Mouse (Mus musculus): ENCODE measurements around the gene Dpp9. TPM values are rescaled to one million over a fixed set of nuclear protein-coding genes. Genes with fewer than 3 reads are reported as not detected.

The Dpp9 gene
- polyA plus RNA-seq, 1 experiment from 2014 or later = 50.6 TPM

DNA sequence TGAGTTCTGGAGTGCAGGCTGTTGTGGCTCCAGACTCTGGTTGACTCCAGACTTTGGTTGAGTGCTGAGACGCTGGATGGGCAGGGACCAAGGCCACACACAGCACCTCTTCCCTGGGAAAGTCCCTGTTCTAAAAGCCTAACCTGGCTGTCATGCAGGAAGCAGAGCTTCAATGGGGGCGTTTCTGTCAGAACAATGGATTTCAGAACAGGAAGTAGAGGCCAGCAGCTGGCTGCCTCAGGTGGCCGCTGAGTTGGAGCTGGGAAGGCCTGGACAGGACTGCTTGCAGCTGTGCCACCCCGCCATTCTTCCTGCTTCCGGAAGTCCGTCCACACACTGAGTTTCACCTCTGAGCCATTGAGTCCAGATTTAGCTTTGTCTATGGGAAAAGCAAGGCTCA is 48.9 kb downstream of the Dpp9 start:
- Histone ChIP-seq H3K27ac (ENCODE audit: low read depth, low read length) (peak overlapping the region; percentile 25; the same call in 1 of the 2 replicates), H3K27me3 (ENCODE audit: control insufficient read depth, insufficient read depth, low read length) (no peaks in the 10 kb centered on the region), H3K9ac (ENCODE audit: low read length) (no peak overlapping the region), H3K4me1 (replicated peaks; ENCODE audit: control insufficient read depth, insufficient read depth, low read length) (peaks cover 8% of the 10 kb centered on the region; the same call in 1 of the 2 replicates), H3K9me3 (ENCODE audit: control insufficient read depth, low read length) (no peaks in the 10 kb centered on the region), H3K36me3 (ENCODE audit: control insufficient read depth, insufficient read depth, low read length) (no peaks in the 10 kb centered on the region), H3K4me3 (ENCODE audit: low read depth, low read length) (no peak overlapping the region), H3K4me2 (ENCODE audit: low read depth, low read length, severe bottlenecking) (no peak overlapping the region)
- no peak for DNase-seq (ENCODE audit: low spot score)
- WGBS = 69% methylated on average over 6 of the region's 6 CpGs
- no peak for ATAC-seq (replicated peaks; ENCODE audit: low FRiP score)

- no peak for DNase-seq (ENCODE audit: low spot score)
- 0 out of 2 replicates have a peak overlapping the region, but pooled peaks have one; percentile 3 for H3K27ac ChIP-seq (ENCODE audit: low read depth, low read length)
These were observed 53.0 kb downstream of the Dpp9 start for GRCm38 (mm10) chr17:56165671-56166070.

DNA sequence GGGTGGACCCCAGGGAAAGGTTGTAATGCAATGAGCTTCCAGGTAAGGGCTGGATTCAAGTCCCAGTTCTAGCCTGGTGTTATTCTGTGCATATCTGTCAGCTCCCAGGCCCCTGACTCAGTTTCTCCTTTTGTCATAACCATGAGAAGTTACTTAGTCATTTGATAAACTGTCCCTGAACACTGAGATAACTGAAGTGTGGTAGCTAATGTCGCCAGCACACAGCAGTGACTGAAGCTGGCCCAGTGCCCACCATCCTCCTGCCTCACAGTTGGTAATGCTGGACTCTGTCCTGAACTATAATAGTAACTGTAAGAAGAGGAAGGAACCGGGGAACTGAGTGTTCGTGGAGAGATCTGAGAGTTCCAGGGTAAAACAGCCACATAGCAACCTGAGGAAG is 54.2 kb downstream of the Dpp9 start:
- no peak overlapping the region for H3K4me3 ChIP-seq (ENCODE audit: low read depth, low read length)
- no peaks in the 10 kb centered on the region for H3K9me3 ChIP-seq (ENCODE audit: control insufficient read depth, low read length)
- H3K27ac ChIP-seq (ENCODE audit: low read depth, low read length) = no peak overlapping the region
- no peak overlapping the region for H3K9ac ChIP-seq (ENCODE audit: low read length)
- ATAC-seq (replicated peaks; ENCODE audit: low FRiP score) (no peak), DNase-seq (ENCODE audit: low spot score) (no peak)
- peaks cover 10% of the 10 kb centered on the region; the same call in 1 of the 2 replicates for H3K4me1 ChIP-seq (replicated peaks; ENCODE audit: control insufficient read depth, insufficient read depth, low read length)
- H3K4me2 ChIP-seq (ENCODE audit: low read depth, low read length, severe bottlenecking) = no peak overlapping the region
- 78% methylated on average over 3 of the region's 3 CpGs for WGBS
- no peaks in the 10 kb centered on the region for H3K36me3 ChIP-seq (ENCODE audit: control insufficient read depth, insufficient read depth, low read length)
- peaks cover 3% of the 10 kb centered on the region; the same call in 1 of the 2 replicates for H3K27me3 ChIP-seq (ENCODE audit: control insufficient read depth, insufficient read depth, low read length)

More at GRCm38 (mm10) chr17:56165671-56166070, 53.0 kb downstream of the Dpp9 start:
- Histone ChIP-seq H3K4me3 (ENCODE audit: low read depth, low read length) (no peak overlapping the region), H3K27me3 (ENCODE audit: control insufficient read depth, insufficient read depth, low read length) (peaks cover 3% of the 10 kb centered on the region; the same call in 1 of the 2 replicates), H3K4me2 (ENCODE audit: low read depth, low read length, severe bottlenecking) (no peak overlapping the region), H3K36me3 (ENCODE audit: control insufficient read depth, insufficient read depth, low read length) (no peaks in the 10 kb centered on the region), H3K4me1 (replicated peaks; ENCODE audit: control insufficient read depth, insufficient read depth, low read length) (peaks cover 16% of the 10 kb centered on the region), H3K9ac (ENCODE audit: low read length) (no peak overlapping the region), H3K9me3 (ENCODE audit: control insufficient read depth, low read length) (no peaks in the 10 kb centered on the region)
- no peak for ATAC-seq (replicated peaks; ENCODE audit: low FRiP score)
- WGBS = 75% methylated on average over 11 of the region's 11 CpGs

DNA sequence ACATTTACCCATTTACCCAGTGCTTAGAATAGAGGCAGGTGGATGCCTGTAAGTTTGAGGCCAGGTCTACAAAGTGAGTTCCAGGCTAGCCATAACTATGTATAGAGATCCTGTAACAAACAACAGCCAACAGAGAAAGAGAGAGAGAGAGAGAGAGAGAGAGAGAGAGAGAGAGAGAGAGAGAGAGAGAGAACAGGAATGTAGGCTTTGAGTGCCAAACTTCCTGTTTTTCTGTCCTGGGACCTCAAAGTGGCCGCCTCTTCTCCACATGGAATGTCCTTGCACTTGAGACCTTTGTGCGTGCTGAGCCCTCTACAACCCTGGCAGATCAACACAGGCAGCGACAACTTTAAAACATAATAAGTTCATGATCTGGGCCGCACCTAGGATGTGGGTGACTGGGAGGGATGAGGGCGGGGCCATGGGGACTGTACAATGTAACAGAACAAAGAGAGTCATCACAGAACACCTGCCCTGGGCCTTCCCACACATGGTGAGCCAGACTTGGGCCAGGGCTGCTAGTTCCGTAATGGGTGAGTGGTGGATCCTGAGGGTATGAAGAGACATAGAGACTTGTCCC is 55.1 kb downstream of the Dpp9 start:
- no peaks in the 10 kb centered on the region for H3K36me3 ChIP-seq (ENCODE audit: control insufficient read depth, insufficient read depth, low read length)
- no peaks in the 10 kb centered on the region for H3K9me3 ChIP-seq (ENCODE audit: control insufficient read depth, low read length)
- DNase-seq (ENCODE audit: low spot score) = no peak
- H3K27ac ChIP-seq (ENCODE audit: low read depth, low read length) = no peak overlapping the region
- no peak for ATAC-seq (replicated peaks; ENCODE audit: low FRiP score)
- H3K4me1 ChIP-seq (replicated peaks; ENCODE audit: control insufficient read depth, insufficient read depth, low read length) = peaks cover 10% of the 10 kb centered on the region; the same call in 1 of the 2 replicates
- 84% methylated on average over 6 of the region's 6 CpGs for WGBS
- H3K27me3 ChIP-seq (ENCODE audit: control insufficient read depth, insufficient read depth, low read length) = peaks cover 3% of the 10 kb centered on the region; the same call in 1 of the 2 replicates
- no peak overlapping the region for H3K9ac ChIP-seq (ENCODE audit: low read length)
- no peak overlapping the region for H3K4me2 ChIP-seq (ENCODE audit: low read depth, low read length, severe bottlenecking)
- no peak overlapping the region for H3K4me3 ChIP-seq (ENCODE audit: low read depth, low read length)

DNA sequence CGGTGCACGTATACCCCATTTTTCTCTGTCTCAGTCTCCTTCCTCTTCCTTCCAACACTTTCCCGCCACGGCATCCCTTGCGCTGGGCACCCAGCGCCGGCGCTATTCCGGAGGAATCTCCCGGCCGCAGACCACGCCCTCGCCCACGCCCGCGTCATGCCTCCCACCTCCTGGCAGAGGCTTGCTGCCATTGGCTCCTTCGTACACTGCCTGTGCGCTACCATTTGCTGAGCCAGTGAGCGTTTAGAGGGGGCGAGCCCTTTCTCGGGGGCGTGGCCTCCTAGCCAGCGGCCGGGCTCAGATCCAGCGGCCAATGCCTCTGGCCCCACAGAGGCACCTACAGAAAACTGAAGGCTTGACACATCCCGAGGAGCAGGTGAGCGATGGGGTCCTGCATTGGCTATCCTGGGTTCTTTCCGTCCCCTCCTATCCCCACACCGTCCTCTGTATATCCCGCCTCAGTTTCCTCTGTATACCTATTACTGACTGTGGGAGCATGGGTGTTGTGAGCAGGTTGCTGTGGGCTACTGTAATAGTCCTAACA is 56.4 kb downstream of the Dpp9 start, which contains the start of gene Tnfaip8l1:
Gene Tnfaip8l1 (plus strand): TSS at position 247 of the 544 bp plus-strand sequence.
- Histone ChIP-seq H3K9ac (ENCODE audit: low read length) (peak within 1 kb of the TSS; percentile 45), H3K4me2 (ENCODE audit: low read depth, low read length, severe bottlenecking) (peak within 1 kb of the TSS; percentile 56), H3K27me3 (ENCODE audit: control insufficient read depth, insufficient read depth, low read length) (peaks cover 3% of the 10 kb centered on the region; the same call in 1 of the 2 replicates), H3K4me3 (ENCODE audit: low read depth, low read length) (peak within 1 kb of the TSS; percentile 37), H3K27ac (ENCODE audit: low read depth, low read length) (no peak within 1 kb of the TSS), H3K9me3 (ENCODE audit: control insufficient read depth, low read length) (no peaks in the 10 kb centered on the region), H3K4me1 (replicated peaks; ENCODE audit: control insufficient read depth, insufficient read depth, low read length) (peaks cover 10% of the 10 kb centered on the region; the same call in 1 of the 2 replicates), H3K36me3 (ENCODE audit: control insufficient read depth, insufficient read depth, low read length) (no peaks in the 10 kb centered on the region)
- WGBS = under 1% methylated on average over 30 of the region's 30 CpGs
- peak; percentile 97 for DNase-seq (ENCODE audit: low spot score)
- ATAC-seq (replicated peaks; ENCODE audit: low FRiP score) = peak; percentile 97

DNA sequence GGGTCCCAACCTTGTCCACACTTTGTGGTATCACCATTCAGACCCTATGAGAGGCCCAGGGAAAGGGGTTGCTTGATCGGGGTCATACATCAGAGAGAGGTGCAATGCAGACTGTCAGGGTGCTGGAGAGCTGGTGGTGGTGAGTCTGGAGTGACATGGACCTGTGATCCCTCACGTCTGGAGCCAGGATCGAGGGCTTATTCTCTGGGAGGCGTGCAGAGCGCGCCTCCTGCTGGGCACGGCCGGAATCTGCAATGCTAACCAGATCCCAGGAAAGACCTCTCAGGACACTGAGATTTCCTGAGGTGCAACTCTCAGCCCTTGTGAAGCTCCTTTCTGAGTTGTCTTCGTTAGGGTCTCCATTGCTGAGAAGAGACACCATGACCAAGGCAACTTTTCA is 59.0 kb downstream of the Dpp9 start:
- DNase-seq (ENCODE audit: low spot score) (peak; percentile 85), ATAC-seq (replicated peaks; ENCODE audit: low FRiP score) (0 out of 2 replicates have a peak, but pooled peaks have one; percentile 18)
- no peaks in the 10 kb centered on the region for H3K9me3 ChIP-seq (ENCODE audit: control insufficient read depth, low read length)
- no peak overlapping the region for H3K4me3 ChIP-seq (ENCODE audit: low read depth, low read length)
- peaks cover 3% of the 10 kb centered on the region; the same call in 1 of the 2 replicates for H3K27me3 ChIP-seq (ENCODE audit: control insufficient read depth, insufficient read depth, low read length)
- H3K4me1 ChIP-seq (replicated peaks; ENCODE audit: control insufficient read depth, insufficient read depth, low read length) = peaks cover 10% of the 10 kb centered on the region; the same call in 1 of the 2 replicates
- 1% methylated on average over 9 of the region's 9 CpGs for WGBS
- no peak overlapping the region for H3K9ac ChIP-seq (ENCODE audit: low read length)
- no peak overlapping the region for H3K4me2 ChIP-seq (ENCODE audit: low read depth, low read length, severe bottlenecking)
- H3K27ac ChIP-seq (ENCODE audit: low read depth, low read length) = no peak overlapping the region
- no peaks in the 10 kb centered on the region for H3K36me3 ChIP-seq (ENCODE audit: control insufficient read depth, insufficient read depth, low read length)

DNA sequence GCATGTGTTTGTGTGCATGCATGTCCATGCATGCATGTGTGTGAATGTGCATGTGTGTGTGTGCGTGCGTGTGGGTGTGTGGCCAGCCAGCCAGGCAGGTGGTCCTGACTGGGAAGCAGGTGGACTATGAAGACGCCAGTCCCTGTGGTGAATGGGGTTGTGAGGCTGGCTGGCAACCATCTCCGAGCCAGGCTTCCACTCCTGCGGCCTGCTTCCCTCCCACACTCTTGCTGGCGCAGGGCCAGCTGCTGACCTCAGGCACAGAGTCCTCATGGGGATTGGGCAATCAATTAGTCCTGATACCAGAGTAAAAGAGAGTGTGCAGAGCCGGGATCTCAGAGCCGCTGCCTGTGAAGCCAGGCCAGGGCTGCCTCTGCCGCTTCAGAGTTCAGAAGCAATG is 65.1 kb downstream of the Dpp9 start:
- no peak overlapping the region for H3K4me3 ChIP-seq (ENCODE audit: low read depth, low read length)
- no peaks in the 10 kb centered on the region for H3K9me3 ChIP-seq (ENCODE audit: control insufficient read depth, low read length)
- ATAC-seq (replicated peaks; ENCODE audit: low FRiP score) = peak; percentile 45; the same call in 1 of the 2 replicates
- 51% methylated on average over 9 of the region's 9 CpGs for WGBS
- no peak overlapping the region for H3K27ac ChIP-seq (ENCODE audit: low read depth, low read length)
- H3K27me3 ChIP-seq (ENCODE audit: control insufficient read depth, insufficient read depth, low read length) = peaks cover 13% of the 10 kb centered on the region
- peak; percentile 65 for DNase-seq (ENCODE audit: low spot score)
- H3K36me3 ChIP-seq (ENCODE audit: control insufficient read depth, insufficient read depth, low read length) = no peaks in the 10 kb centered on the region
- no peak overlapping the region for H3K9ac ChIP-seq (ENCODE audit: low read length)
- H3K4me2 ChIP-seq (ENCODE audit: low read depth, low read length, severe bottlenecking) = no peak overlapping the region
- peaks cover 7% of the 10 kb centered on the region for H3K4me1 ChIP-seq (replicated peaks; ENCODE audit: control insufficient read depth, insufficient read depth, low read length)

DNA sequence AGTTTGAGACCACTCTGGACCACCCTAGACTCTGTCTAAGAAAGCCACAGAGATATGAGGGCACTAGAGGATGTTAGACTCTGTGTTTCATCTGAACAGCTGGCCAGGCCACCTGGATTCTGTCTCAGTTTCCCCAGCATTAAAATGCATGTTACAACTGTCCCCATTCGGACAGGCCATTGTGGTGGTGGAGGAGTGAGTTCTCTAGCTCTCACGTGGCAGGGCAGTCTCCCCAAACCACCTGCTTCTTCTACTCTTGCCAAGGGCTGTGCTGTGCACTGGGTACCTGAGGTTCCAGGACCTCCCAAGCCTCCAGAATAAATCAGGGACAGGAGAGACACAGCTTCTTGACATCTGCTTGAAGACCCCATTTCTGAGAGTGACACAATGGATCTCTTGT is 68.8 kb downstream of the Dpp9 start:
- ATAC-seq (replicated peaks; ENCODE audit: low FRiP score) (no peak), DNase-seq (ENCODE audit: low spot score) (no peak)
- peaks cover 7% of the 10 kb centered on the region for H3K4me1 ChIP-seq (replicated peaks; ENCODE audit: control insufficient read depth, insufficient read depth, low read length)
- no peaks in the 10 kb centered on the region for H3K9me3 ChIP-seq (ENCODE audit: control insufficient read depth, low read length)
- 42% methylated on average over 2 of the region's 2 CpGs for WGBS
- no peak overlapping the region for H3K4me3 ChIP-seq (ENCODE audit: low read depth, low read length)
- H3K27me3 ChIP-seq (ENCODE audit: control insufficient read depth, insufficient read depth, low read length) = peaks cover 22% of the 10 kb centered on the region
- no peak overlapping the region for H3K9ac ChIP-seq (ENCODE audit: low read length)
- no peak overlapping the region for H3K27ac ChIP-seq (ENCODE audit: low read depth, low read length)
- no peak overlapping the region for H3K4me2 ChIP-seq (ENCODE audit: low read depth, low read length, severe bottlenecking)
- no peaks in the 10 kb centered on the region for H3K36me3 ChIP-seq (ENCODE audit: control insufficient read depth, insufficient read depth, low read length)
